Mouse (Mus musculus) lung, adult 2 months (tissue): Measurements from ENCODE around the gene Dhx37.

Experiments used
- CTCF ChIP-seq: fragments of 200-500 bp; IDR thresholded peaks from 2 replicates; pipeline ENCODE4 v1.5.1; 2011; ENCODE audit warnings: mild to moderate bottlenecking, low read length, control low read depth; ENCODE audit not compliant: insufficient read depth
- POLR2A ChIP-seq: fragments of 200-500 bp; IDR thresholded peaks from 2 replicates; pipeline ENCODE4 v1.6.1; 2011; ENCODE audit warnings: low read depth, mild to moderate bottlenecking, control low read depth, low read length, borderline replicate concordance; ENCODE audit errors: extremely low read depth

GRCm38 (mm10) chr5:125461868-125462445 lies 28.0 kb upstream of the Dhx37 start:
- TF ChIP-seq CTCF = peak; percentile 73
- no peak for TF ChIP-seq POLR2A
